Mouse (Mus musculus) T-cell, adult 2 months (primary cell): ENCODE results near the gene Marc1.

ENCODE experiments used
- DNase-seq: peaks from one replicate; pipeline ENCODE4 v3.0.0; 2022; ENCODE audit warnings: low spot score

Gene Marc1

DNA sequence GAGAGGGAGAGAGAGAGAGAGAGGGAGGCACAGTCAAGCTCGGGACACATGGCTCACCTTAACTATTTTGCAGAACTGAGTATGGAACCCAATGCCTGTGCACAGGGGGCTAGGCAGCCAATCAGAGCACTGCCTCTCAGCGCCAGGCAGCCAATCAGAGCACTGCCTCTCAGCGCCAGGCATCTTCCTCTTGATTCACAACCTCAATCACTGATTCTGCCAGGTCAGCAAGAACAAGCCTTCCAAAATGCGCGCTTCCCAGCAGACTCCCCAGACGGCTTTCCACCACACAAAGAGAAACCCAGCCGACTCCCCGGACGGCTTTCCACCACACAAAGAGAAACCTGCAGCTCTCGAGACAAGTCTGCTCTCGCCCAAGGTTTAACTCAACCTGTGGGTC is 11.6 kb upstream of the Marc1 start:
- no peak for DNase-seq

DNA sequence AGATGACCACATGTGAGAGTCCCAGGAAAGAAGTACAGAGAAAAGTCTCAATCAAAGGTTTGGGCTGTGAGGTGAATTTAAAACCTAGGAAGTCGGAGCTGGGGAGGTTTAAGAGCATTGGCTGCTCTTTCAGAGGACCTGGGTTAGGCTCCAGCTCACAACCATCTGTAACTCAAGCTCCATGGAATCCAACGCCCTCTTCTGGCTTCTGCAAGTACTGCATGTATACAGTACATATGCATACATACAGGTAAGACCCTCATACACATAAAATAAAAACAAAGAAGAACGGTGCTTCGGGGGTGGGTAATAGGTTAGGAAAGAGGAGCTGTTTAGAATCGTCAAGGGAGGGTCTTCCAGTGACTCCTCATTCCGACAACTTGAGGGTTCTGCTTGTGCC is 6.7 kb upstream of the Marc1 start:
- DNase-seq: no peak

DNA sequence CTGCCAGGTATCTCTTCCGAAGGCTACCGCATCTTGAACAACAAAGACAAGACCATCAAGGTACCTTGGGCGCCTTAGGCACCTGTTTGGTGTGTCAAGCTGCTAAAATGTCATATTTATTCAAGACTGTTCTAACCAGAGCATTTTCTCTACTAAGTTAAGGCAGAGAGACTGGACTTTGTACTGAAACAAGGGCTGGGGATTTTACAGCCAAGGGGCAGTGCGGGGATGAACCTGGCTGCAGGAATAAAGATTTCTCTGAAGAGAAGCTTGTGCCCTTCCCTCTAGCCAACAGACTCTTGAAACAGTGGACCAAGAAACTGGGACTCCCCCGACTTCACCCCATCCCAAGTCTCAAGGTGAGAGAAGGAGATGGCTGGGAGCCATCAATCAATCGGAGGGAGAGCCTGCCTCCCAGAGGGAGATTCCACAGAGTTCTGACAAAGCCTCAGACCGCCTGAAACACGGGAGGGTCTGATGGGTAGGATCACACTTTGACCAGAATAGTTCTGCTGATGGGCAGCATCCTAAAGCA is 670 bp upstream of the Marc1 start:
- no peak for DNase-seq

DNA sequence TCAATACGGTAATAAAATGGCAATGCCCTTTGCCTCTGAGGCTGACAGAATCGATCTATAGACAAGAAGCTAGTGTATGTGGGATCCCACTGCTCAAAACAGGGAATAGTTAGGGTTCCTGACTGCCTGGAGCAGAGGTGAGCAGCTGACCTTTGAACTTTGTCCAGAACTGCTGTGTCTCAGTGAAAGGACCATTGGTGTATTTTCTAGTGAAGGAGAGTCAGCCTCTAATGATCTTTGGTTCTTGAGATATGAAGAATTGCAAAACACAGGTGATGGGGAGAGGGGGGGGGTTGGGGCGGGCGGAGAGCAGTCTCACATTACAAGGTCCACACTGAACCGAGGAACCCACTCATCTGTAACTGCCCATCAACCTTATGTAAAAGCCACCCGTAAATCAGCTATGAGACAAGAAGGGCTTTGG is 1.5 kb downstream of the Marc1 start:
- DNase-seq: no peak

DNA sequence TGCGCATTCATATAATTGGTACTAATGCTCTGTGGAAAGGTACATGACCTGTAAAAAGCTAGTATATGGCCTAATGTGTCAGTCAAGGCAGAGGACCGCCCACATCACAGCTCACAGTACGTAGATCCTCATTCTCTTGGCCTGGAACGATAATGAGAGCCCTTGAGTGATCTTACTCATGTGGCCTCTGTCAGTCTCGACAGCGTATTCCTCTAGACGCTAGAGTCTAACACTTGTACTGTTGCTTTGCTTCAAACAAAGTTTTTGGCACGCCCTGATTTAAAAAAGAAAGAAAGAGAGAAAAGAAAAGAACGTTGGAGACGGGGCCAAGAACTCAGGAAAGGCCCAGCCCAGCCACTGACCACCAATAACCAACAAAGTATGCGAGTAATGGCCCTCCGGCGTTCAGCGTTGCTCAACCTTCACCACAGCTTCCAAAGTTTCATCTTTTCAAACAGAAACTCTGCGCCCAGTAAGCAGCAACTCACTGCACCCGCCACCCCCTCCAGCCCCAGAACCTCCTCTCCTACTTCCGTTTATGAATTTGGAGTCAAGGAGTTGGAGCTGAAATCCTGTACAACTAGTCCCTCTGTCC is 2.6 kb downstream of the Marc1 start:
- no peak for DNase-seq

DNA sequence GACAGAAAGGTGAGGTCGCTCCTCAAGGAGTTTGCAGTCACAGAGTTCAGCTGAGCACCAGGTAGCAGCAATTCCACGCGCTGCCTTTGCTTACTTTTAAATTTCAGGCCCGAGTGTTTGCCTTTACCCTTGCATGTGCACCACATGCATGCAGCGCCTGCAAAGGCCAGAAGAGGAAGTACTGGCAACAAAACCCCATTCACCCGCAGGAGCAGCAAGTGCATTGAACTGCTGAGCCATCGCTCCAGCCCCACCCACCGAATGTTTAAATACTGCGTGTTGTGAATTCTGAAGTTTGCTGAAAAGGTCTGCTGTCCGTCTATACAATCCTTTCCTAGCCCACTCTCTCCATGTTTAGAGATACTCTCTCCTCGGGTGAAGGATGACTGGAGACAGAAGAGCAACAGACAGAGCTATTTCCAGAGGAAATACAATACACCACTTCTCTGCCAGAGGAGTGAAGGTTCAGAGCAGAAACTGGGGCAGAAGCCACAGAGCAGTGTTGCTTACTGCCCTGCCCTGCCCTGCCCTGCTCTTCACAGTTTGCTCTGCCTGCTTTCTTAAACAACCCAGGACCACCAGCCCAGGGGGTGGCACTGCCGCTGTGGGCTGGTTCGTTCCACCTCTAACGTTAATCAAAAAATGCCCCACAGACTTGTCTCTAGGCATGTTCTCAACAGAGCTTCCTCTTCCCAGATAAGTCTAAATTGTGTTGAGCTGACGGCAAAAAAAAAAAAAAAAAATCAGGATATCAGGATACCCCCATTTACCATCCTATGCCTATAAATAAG is 3.3 kb downstream of the Marc1 start:
- peak; percentile 13 for DNase-seq

DNA sequence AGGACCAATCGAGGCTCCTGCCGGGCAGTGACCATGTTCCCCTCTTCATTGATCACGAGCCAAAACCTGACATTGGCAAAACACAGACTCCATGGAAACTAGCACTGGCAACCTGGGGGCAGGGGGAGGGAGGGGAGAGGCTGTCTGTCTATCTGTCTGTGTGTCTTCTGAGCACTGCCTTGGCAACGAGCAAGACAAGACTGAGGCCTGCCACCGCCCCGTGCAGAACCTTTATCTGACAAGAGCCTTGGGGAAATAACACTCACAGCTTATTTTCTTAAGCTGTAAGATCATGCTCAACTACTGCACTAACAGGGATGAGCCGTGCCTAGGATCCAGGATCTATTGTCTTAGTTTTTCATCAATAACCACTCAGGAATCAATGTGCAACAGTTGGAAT is 4.0 kb downstream of the Marc1 start:
- DNase-seq: no peak

DNA sequence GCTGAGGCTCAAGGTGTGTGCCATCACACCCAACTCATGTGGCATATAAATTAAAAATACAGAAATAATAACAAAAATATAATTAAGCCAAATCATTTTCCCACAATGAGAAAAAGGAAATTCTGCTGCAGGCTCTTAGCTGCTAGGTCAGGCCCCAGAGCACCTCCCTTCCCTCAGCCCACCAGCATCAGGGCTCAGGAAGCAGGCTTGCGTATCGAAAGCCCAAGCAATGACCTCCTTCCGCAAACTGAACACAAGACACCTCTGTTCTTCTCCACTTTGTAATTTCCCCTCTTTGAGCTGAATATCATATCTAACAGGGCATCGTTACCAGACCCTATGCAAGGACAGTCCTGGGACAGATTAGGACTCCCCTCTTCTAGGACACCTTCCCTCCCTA is 5.4 kb downstream of the Marc1 start:
- no peak for DNase-seq

DNA sequence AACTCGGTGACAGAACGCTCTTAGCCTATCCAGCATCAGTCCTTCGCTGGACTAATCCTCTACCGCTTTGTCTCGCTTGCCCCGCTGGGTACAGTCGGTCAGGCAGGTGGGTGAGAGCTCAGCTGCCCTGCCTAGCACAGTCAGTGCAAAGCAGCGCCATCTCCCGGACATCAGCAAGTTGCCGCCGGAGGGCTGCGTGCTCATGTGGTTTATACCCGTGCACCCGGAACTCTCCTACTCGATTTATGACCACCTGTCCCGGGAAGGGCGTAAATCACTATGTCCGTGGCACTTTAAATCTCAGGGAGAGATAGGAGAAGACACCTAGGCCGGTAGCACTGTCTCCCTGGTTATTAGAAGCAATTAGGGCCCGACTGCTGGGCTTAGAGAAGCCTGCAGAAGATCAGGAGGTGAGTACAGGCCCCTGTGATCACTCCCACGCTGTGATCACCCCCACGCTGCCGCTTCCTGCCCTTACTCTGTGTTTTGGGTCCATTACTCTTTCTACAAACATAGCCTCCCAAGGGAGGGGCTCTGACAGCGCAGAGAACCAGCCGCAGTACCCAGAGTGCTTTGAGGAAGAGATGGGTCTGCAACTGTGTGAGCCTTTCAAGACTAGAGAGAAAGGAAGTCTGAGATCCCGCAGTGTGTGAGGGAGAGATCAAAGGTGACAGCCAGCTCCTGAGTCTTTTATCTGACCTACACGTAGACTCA is 17.8 kb downstream of the Marc1 start:
- peak; percentile 86 for DNase-seq

DNA sequence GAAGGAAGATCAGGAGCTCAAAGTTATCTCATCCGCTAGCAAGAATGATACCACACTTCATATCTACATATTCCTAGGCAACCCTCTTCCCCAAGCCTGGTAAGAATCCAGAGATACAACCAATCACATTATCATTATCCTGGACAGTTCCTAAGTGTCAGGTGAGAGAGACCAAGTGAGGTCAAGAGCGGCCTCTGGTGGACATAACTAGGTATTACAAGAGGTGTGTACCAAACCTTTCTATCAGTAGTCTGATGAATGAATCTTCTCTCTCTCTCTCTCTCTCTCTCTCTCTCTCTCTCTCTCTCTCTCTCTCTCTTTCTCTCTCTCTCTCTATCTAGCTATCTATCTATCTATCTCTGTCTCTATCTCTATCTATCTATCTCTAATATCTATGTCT is 20.0 kb downstream of the Marc1 start:
- DNase-seq: peak; percentile 55

DNA sequence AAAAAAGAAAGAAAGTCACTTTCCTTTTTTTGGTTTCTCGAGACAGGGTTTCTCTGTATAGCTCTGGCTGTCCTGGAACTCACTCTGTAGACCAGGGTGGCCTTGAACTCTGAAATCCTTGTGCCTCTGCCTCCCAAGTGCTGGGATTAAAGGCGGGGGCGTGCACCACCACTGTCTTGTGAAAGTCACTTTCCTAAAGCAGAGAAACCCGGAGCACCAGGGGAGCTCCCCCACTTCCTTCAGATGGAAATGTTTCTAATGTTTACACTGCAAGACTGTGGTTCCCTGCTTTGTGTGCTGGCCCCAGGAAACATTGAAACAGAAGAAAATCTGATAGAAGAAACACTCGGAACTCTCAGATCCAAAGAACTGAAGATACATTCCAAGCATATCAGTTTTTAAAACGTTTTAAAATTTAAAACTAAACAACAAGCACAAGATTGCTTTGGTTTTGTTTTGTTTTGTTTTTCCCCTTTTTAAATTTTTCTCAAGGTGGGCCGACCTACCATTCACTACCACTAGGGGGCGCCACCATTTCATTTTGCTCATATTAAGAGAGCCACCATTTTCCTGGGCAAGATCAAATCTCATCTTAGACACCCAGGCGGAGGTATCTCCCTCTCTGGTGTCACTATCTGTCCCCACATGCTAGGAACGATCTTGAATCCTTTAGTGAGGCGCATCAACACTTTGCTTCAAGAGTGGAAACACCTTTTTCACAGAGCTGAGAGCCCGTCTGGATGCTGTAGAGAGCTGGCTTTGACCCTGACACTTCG is 24.5 kb downstream of the Marc1 start:
- DNase-seq: peak; percentile 15

DNA sequence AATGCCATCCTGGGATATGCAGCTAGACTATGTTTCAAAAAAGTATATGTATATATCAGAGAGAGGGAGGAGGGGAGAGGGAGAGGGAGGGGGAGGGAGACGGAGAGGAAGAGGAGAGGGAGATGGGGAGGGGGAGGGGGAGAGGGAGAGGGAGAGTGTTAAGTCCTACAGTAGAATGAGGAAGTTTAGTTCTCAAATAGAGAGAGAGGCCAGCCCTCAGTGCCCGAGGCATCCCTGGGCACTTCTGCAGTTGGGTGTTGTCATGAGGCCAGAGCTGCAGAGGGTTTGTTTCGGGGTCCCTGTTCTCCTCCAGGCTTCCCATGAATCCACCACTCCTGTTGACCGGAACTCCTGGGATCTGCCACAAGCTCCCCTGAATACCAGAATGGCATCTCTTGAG is 27.5 kb downstream of the Marc1 start:
- DNase-seq: no peak

DNA sequence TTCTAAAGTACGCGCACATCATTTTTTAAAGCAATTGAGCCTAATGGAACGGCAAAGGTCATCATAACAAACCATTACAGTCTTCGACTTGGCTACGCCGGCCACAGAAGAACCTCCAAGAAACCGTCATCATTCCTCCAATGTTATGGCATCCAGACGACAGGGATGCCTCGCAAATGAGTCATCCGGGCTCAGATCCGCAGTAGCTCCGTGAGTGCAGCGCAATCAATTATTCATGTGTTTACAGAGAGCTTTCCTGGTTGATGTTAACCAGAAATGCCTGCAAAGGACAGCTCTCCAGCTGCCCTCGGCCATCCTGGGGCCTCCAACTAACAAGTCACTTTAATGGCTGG is 29.0 kb downstream of the Marc1 start:
- DNase-seq: no peak

DNA sequence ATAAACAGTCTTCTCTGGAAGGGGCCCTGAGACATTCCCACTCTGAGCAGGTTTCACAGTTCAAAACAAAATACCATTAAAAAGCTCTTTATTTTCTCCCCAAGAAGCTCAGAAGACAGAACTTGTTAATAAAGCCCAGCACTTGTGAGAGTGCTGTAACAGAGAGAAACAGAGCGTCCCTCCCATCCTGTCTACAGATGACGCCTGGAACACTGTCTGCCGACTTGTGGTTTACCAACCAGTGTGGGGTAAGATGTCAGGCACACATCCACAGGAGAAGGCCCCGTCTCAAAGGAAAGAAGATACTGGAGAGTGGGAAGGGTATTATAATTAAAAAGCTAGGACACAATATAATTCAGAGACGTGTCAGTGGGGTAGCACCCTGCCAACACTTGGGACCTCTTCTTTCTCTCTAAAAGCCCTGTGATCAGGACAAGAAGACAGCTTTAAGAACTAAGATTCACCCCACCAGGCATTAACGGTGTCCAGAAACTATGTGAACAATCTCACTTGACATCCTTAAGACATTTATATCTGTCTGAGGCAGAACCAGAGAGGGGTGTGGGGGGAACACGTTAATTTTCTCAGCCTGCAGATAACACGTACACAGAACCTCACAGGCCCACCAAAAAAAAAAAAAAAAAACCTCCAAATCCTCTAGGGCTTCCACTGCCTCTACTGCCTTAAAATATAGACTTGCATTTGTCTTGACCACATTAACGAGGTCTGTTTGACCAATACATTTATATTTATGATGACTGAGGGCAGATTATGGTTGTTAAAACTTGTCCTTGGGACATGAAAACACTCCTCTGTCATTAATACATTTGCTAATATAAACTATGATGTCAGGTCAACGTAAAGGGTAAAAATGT is 29.6 kb downstream of the Marc1 start:
- DNase-seq: no peak

DNA sequence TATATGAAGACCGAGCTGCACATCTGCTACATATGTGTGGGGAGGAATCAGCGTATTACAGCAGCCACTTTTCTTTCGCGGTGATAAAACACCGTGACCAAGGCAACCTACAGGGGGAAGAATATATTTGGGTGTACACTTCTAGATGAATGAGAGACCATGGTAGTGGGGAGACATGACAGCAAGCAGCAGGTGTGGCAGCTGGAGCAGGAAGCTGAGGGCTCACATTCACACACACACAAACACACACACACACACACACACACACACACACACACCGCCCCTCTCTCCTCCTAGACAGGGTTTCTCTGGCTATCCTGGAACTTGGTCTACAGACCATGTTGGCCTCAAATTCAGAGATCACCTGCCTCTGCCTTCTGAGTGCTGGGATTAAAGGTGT is 33.0 kb downstream of the Marc1 start:
- DNase-seq: no peak

DNA sequence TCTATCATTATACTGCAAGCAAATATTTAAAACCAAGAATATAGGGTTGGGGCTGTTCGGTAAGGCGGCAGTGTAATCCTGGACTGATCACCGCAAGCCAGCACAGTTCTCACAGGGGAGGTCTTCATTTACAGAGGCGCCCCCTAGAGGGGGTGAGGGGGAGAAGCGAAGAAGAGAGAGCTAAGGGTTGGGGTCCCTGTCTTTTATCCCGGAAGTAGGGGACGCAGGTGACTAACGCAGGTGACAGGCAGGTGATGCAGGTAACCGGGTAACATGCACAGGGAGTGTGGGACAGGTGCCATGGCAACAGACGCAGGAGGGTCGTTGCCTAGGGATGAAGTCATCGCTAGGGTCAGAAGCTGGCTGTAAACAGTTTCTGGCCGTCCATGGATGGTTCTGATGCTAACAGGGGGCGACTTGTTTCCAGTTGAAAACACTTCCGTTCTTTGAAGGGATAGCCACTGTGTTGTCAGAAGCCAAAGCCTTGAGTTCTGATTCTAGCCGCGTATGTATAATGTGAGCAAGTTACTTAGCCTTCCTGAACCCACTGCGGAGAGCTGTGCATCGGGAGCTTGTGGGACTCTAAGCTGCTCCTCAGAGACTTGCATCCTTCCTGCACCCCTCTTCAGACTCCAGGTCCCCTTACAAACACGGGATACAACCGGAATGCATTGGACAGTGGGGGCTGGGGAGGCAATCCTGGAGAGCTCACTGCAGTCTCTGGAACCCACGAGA is 33.9 kb downstream of the Marc1 start:
- DNase-seq: no peak

DNA sequence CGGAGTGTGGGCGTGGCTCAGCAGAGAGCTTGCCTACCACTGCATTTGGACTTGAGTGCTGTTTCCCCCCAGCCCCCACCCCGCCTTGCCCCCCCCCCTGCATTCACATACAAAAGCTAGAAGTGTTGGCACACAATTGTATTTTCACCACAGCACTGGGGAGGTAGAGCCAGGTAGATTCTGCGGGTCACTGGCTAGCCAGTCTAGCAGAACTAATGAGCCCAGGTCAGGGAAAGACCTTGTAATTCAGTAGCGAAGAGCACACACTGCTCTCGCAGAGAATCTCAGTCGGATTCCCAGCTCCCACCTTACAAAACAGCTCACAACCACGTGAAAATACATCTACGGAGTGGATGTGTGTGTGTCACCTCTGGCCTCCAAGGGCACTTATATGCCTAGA is 35.8 kb downstream of the Marc1 start:
- no peak for DNase-seq

DNA sequence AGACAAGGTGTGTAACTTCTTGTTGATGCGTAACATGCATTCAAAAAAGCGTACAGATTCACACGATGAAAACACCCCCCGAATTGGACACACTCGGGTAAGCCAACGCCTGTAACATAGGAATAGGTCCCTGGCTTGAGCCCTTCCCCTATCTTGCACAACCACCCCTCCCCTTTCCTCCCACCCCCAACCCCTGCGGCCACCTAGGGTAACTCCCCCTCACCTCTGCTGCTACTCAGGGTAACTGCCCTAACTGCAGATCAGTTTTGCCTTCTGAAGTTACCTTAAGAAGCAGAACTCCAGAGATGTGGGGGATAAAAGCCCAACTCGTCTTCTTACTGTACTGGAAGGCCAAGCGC is 39.2 kb downstream of the Marc1 start:
- DNase-seq: no peak

DNA sequence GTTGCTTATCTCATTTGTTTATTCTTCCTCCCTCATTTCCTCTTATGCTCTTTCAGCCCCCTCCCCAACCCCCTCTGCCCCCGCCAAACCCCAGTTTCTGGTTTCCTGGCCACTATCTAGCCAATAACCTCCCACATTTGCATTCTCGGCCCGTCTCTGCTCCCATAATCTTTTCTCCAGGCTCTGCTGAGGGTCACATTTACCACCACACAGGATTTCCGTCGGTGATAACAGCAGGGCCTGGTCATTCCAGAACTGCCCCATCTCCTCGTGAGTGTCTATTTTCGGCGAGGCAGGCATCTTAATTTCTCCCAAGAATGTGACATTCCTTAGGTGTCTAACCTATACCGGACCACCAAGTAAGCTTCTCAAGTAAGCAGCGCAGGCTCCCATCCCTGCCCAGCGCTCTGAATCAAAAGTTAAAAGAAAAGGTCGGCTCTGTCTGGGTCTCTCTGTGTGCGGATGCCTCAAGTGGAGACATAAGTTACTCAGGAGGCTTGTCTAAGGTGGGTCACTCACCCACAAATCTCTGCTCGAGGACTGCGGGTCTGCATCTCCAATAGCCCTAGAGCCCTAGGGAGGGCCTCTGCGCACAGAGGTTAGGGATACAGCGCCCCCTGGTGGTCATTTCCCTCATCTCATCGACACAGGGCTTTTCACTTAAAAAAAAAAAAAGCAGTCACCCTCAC is 39.8 kb downstream of the Marc1 start:
- peak; percentile 52 for DNase-seq

DNA sequence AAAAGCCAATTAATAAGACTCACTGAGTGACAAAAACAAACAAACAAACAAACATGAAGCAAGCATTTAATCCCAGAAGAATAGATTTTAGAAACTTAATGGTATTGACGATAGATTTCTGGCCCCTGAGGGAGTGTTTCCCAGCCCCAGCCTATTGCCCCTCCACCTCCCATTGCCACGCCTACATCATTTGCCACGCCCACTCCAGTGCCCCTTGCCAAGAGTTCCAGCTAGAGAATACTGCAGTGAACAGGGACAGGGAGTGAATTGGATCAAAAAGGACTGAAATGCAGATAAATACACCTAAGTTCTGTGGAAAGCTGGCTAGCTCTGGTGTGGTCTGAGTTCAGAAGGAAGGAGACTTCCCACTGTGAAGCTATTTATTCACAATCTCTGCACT is 47.2 kb downstream of the Marc1 start:
- DNase-seq: no peak
